Mouse (Mus musculus): ENCODE results near the gene Thada.

The Thada gene

DNA sequence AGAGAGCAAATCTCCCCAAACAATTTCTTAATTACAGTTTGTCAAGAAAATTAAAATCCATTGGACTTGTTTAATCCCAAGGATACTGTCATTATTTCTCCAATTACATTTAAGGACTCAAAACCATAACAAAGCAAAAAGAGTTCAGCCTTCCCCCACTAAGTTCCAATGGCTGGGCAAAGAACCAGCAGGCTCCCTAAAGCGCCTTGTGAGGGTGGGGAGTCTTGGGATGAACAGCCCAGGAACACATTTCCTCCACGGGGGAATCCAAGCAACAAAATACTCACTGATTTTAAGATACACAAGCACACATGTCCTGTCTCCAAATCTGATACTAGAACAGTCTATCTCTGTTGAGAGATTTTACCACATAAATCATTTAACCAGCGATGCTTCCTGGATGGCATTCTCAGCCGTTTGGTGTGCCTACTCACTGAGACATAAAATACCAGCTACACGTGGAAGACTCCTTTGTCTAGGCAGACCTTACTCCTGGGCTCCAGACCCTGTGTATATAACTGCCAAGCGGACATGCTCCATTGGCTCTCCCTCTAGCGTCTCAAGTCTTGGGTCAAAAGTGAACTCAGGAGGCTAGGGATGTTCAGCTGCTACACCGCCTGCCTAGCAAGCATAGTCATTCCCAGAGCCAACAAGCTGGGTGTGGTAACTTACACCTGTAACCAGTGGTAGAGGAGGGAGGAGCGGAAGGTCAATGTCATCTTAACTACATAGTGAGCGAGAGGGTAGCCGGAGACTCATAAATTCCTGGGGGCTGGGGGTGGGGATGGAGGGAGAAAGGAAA lies 97.6 kb downstream of the Thada start:
- no peak for DNase-seq

DNA sequence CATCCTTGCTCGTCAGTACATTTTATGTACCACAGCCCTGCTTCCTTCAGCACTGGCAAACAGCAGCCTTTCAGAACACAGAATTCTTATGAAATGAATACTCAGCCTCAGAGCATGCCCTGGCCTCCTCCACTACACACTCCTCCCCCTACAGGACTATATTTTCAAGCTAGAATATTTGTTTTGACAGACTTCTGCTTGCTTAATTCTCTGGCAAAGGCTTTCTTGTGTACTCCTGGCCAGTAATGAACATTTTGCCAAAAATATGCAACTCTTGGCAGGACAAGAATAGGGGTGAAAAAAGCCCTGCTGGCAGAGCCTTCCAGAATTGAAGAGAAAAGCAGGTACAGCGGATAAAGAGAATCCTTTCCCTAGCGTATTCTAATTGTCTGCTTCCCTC lies 98.3 kb downstream of the Thada start:
- DNase-seq, result no peak

DNA sequence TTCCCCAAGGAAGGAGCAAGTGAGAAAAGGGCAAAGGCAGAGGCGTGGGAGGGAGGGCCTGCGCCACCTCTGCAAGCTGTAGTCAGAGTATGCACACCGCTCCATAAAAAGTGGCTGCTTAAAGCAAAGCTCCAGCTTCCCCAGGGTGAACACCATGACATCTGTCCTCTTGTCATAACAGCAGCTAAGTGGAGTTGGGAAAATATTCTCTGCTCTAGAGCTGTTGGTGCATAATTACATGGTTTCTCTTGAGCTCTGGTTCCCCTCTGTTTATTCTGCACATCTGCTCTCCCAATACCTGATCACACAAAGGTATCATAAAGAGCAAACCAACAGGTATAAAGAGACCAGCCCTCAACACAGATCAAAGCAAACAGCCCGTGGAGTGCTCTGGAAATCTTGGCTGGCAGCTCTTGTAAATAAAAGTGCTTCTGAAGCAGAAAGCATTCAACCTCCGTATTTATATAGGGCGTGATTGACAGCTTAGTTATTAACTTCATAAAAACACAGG lies 100.2 kb downstream of the Thada start:
- DNase-seq, result no peak

GRCm38 (mm10) chr17:84365006-84365716 lies 100.8 kb downstream of the Thada start:
- no peak for DNase-seq

- no peak for DNase-seq
These were observed 102.6 kb downstream of the Thada start for GRCm38 (mm10) chr17:84363444-84363843.

DNA sequence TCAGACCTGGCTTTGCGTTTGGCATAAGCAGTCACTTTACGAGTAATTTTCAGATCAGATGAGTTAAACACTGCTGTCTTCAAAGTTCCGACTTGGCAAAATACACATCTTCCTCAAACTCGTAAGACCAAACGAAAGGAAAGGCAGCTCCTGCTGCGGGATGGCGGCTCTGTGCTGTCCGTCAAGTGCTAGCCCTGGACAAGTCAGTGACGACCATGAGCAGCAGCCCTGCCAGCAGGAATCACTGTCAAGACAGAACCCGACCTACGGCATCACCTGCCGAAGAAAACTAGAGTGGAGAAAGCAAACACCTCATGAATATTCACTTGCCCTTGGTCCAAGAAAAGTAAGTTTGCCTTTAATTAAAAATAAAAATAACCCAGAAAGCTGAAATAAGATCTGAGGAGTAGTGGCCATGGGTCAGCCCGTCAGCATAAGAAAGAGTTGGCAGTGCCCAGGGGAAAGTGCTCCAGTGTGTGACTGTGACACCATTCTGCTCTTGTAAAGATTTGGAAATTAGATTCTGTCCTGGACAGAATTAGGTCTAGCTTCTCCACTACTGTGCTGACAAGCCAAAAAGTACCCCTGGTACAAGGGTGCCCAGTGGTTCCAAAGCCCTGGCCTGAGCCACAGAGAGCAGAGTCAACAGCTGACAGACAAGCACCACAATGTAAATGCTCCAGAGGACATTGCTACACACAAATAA lies 103.3 kb downstream of the Thada start:
- DNase-seq, result no peak

DNA sequence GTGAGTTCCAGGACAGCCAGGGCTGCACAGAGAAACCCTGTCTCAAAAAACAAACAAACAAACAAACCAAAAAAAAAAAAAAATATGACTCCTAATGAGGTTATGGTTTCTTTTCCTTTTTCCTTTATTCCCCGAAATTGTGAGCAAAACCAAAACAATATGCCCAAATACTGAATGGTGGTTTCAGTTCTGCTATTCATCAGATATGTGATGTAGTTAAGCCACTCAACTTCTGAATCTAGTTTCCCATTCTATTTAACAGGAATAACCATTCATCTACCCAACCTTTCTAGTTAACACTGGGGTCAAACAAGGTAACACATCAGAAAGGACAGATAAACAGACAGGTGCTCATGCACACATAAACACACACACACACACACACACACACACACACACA lies 105.0 kb downstream of the Thada start:
- no peak for DNase-seq

DNA sequence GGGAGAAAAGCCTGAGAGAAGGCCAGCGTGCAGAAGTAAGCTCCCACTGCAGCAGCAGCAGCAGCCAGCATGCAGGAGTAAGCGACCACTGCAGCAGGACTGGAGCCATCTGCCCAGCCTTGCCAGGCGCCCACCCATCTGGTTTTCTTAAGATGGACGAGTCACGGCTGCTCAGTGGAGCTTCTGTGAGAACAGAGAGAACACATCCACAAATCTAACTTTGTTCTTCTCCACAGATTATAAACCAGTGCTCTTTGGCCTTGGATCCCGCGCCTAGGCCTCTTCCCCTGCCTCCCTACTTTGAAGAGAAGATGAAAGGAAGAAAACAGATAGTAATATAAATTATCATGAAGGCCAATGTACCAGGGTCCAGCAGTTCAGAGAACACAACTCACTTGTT lies 106.2 kb downstream of the Thada start:
- no peak for DNase-seq

DNA sequence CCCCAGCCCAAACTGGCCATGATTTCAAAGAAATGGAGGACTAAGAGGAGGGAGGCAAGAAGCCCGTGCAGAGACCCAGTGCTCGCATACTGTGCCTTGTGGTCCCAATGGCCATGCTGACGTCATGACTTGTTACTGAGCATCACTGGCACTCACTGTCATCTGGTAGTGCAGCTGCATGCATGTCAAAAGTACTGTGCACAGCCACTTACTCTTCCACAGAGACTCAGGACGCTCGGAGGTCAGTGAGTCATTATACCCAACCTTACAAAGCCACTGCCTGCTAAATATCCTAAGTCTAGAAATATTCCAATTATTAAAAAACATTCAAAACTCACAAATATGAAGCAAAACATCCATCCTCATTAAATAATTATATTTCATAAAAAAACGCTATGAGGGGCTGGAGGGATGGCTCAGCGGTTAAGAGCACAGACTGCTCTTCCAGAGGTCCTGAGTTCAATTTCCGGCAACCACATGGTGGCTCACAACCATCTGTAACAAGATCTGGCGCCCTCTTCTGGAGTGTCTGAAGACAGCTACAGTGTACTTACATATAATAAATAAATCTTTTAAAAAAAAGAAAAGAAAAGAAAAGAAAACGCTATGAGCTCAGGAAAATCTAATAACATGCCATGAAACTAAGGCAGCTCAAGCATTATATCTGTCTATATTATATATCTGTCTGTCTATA lies 106.9 kb downstream of the Thada start:
- DNase-seq, result no peak

- no peak for DNase-seq
These were observed 108.2 kb downstream of the Thada start for GRCm38 (mm10) chr17:84357776-84358175.

GRCm38 (mm10) chr17:84356056-84356887 lies 109.7 kb downstream of the Thada start:
- DNase-seq, result no peak

DNA sequence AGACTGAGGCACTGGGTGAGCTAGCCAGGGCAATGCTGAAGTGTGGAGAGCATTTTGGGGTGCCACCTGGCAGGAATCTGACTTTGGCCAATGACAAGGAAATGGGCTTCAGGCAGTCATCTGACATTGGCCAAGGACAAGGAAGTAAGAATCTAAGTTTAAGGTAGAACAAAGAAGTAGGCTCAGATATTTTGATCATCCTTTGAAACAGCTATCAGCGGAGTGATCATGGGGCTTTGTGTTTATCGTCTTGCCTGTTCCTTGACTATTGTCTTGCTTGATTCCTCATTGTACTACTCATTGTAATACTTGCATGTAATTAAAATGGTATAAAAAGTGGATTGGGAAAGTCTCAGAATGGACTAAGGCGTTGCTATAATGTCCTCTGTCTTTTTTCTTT lies 111.0 kb downstream of the Thada start:
- no peak for DNase-seq

GRCm38 (mm10) chr17:84353902-84354311 lies 112.1 kb downstream of the Thada start:
- DNase-seq, result no peak

DNA sequence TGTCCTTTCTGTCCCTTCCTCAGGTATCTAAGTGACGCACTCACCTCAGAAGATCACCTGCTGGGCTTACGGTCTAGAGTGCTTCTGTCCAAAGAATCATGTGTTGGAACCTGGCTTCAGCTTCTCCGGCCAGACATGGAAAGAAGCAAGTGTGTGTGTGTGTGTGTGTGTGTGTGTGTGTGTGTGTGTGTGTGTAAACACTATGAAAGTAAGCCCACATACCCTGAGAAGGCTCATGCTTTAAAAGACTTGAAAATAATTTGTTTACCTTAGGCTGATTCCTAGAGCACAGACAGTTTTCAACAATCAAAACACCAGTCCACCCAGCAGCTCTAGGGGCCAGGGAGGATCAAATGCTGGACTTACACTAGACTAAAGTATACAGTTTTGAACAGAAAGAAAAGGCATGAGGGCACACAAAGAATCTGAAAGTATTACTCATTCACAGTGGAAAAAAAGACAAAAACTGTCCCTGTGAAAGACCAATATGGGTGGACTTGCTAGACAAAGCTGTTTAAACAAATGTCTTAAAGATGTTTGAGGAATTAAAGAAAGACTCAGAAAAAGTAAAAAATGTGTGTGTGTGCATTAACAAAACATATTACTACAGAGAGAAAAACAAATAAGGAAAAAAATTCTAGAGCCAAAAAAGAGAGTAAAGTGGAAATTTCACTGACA lies 112.6 kb downstream of the Thada start:
- no peak for DNase-seq

- DNase-seq, result no peak
These were observed 113.2 kb downstream of the Thada start for GRCm38 (mm10) chr17:84352790-84353154.

DNA sequence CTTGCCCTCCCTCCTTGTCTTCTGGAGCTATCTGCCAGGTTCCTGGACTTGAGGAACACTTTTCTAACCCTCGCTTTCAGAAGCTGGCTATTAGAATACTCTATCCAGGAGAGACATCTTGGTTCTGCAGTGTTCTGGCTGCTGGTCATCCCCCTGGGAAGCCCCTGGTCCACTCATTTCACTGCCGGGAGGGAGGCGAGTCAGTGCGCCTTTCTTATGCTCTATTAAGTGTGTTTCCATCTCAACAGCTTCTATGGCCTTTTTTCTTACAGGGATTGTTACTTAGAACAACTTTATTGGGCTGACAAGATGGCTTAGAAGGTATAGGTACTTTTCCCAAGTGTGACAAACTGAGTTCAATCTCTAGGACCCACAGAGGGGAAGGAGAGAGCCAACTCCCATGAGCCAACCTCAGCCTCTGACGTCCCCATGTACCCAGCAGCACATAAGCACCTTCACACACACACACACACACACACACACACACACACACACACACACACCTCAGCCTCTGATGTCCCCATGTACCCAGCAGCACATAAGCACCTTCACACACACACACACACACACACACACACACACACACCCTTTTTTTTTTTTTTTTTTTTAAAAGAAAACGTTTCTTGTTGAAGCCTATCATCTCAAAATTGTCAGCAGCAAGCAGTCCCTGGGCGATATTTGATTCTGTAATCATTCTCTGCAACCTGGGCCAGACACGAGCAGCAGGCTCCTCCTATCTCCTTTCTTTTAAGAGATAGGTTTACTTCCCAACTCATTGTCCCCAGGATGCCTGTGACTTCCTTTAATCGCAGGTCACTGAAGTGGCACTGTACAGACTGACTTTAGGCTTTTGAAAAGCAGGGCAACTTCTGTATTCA lies 113.9 kb downstream of the Thada start:
- no peak for DNase-seq

DNA sequence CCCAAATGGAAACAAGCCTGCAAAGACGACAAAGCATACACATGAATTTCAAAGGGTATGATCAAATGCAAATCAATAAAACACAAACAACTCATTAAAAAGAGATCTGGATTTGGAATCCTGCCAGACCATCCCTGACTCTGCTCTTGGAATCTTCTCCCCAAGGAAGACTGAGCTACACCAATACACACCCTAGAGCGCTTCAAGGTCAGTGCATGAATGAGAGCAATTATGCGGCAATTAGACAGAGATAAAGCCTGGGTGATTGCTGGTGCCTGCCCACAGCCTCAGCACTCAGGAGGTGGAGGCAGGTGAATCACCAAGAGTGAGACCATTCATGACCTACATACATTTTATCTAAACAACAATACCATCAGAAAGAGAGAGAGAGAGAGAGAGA lies 114.7 kb downstream of the Thada start:
- no peak for DNase-seq

GRCm38 (mm10) chr17:84348865-84349264 lies 117.1 kb downstream of the Thada start:
- DNase-seq, result no peak

DNA sequence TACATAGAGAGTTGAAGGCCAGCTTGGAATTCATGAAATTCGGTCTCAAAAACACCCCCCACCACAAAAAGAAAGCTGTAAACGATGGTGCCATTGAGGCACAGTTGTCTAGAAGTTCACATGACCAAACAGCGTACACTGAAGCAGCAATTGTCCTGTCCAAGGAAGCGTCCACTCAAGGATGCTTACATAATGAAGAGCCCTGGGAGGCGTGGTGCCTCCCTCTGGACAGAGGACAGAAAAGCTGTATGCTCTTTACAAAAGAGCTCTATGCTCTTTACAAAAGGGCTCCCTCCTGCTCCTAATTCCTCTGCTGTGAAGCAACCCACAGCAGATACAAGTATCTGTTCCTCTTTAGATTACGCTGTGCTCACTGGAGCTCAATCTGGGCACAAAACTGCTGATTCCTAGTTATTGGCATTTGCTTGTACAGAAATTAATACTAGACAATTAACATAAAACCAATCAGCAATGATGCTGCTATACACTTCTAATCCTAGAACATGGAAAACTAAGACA lies 123.6 kb downstream of the Thada start:
- no peak for DNase-seq

GRCm38 (mm10) chr17:84341686-84342085 lies 124.3 kb downstream of the Thada start:
- DNase-seq, result no peak

Measured in right cerebral cortex, adult 18-20 months (tissue).